Mouse (Mus musculus) liver, adult 2 months (tissue): ENCODE results near the gene Kctd2. TPM values are rescaled to one million over a fixed set of nuclear protein-coding genes. Genes with fewer than 3 reads are reported as not detected.
A peak's percentile ranks its signal among the peaks of the same experiment; 100 is the strongest.
"Not testable (repeated sequence)": the region's sequence is repeated elsewhere in the genome, so short reads cannot be mapped to it uniquely, and the experiment has no call there.

Experiments
- DNase-seq: peaks from one replicate; pipeline ENCODE4 v3.0.0-alpha.2; 2011; ENCODE audit warnings: low read depth, low spot score; ENCODE audit errors: extremely low read depth
- H3K27ac ChIP-seq: fragments of 200-500 bp; replicated peaks from 2 replicates; pipeline ENCODE4 v1.5.1; 2012; ENCODE audit warnings: low read depth, mild to moderate bottlenecking, control low read depth, inconsistent platforms, low read length; ENCODE audit not compliant: insufficient read depth
- H3K27me3 ChIP-seq: fragments of 200-500 bp; 2 replicates; pipeline ENCODE4 v1.6.1; 2012; ENCODE audit warnings: mild to moderate bottlenecking, moderate library complexity, low read length, inconsistent platforms; ENCODE audit not compliant: control insufficient read depth, insufficient read depth
- H3K36me3 ChIP-seq: fragments of 200-500 bp; 2 replicates; pipeline ENCODE4 v1.6.1; 2012; ENCODE audit warnings: low read length, inconsistent platforms; ENCODE audit not compliant: control insufficient read depth, insufficient read depth
- H3K4me1 ChIP-seq: fragments of 200-500 bp; 2 replicates; pipeline ENCODE4 v1.6.1; 2011; ENCODE audit warnings: low read length; ENCODE audit not compliant: control insufficient read depth, insufficient read depth
- H3K4me3 ChIP-seq: fragments of 200-500 bp; 2 replicates; pipeline ENCODE4 v1.5.1; 2011; ENCODE audit warnings: low read depth, mild to moderate bottlenecking, control low read depth, low read length, moderate library complexity; ENCODE audit not compliant: insufficient read depth
- H3K79me2 ChIP-seq: fragments of 200-500 bp; 2 replicates; pipeline ENCODE4 v1.6.1; 2012; ENCODE audit warnings: inconsistent platforms, mild to moderate bottlenecking, low read length, moderate library complexity; ENCODE audit not compliant: control insufficient read depth, insufficient read depth
- H3K9ac ChIP-seq: fragments of 200-500 bp; 2 replicates; pipeline ENCODE4 v1.6.1; 2012; ENCODE audit warnings: low read depth, mild to moderate bottlenecking, control low read depth, inconsistent platforms, low read length
- CTCF ChIP-seq: fragments of 200-500 bp; IDR thresholded peaks from 2 replicates; pipeline ENCODE4 v1.5.1; 2011; ENCODE audit warnings: low read depth, low read length, control low read depth
- POLR2A ChIP-seq: fragments of 200-500 bp; IDR thresholded peaks from 2 replicates; pipeline ENCODE4 v1.6.1; 2011; ENCODE audit warnings: low read length, control low read depth; ENCODE audit not compliant: insufficient read depth; ENCODE audit errors: extremely low read depth
- WGBS: fragments of 180-500 bp; shearing (Covaris S2); methylation state at CpG from one replicate; pipeline ENCODE4 v1.1.7; 2018; 5-methylcytosine and 5-hydroxymethylcytosine counted together
- polyA plus RNA-seq: library from polyadenylated mRNA; depleted of rRNA; stranded (reverse); fragments of >200 nt; gene quantifications from 2 replicates; pipeline ENCODE4 v1.2.3, GENCODE M21; 2012
- total RNA-seq: library from RNA; depleted of rRNA; stranded (reverse); fragments of >200 nt; gene quantifications from 2 replicates; pipeline ENCODE4 v1.2.3, GENCODE M21; 2014

Gene Kctd2
- total and polyA plus RNA-seq, 2 experiments: 10.0 to 21.1 TPM

DNA sequence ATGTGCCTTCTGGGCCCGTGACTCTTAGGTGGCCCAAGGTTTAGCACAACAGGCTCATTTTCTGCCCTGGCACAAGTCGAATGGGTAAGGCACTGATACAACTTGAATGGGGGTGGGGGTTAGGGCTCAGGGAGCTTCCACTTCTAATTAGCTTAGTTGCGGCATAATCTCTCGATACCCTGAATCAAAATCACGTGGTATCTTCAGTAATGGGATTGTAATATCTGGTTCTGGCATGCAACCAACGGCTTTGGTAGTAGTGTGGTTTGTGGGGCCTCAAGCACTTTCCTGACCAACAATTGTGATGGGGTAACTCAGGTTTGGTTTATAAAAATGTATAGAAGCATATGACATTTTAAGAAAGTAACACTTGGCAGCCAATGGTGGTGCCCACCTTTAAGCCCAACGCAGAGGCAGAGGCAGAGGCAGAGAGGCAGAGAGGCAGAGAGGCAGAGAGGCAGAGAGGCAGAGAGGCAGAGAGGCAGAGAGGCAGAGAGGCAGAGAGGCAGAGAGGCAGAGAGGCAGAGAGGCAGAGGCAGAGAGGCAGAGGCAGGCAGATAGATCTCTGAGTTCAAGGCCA lies 32.4 kb downstream of the Kctd2 start:
- peaks cover 22% of the 10 kb centered on the region for H3K4me1 ChIP-seq
- TF ChIP-seq CTCF: no peak
- no peak for TF ChIP-seq POLR2A
- no peaks in the 10 kb centered on the region for H3K79me2 ChIP-seq
- DNase-seq: no peak
- H3K9ac ChIP-seq: no peak overlapping the region
- 89% methylated on average over 7 of the region's 7 CpGs for WGBS
- H3K27me3 ChIP-seq: no peaks in the 10 kb centered on the region
- no peak overlapping the region for H3K27ac ChIP-seq
- H3K4me3 ChIP-seq: no peak overlapping the region
- H3K36me3 ChIP-seq: no peaks in the 10 kb centered on the region

DNA sequence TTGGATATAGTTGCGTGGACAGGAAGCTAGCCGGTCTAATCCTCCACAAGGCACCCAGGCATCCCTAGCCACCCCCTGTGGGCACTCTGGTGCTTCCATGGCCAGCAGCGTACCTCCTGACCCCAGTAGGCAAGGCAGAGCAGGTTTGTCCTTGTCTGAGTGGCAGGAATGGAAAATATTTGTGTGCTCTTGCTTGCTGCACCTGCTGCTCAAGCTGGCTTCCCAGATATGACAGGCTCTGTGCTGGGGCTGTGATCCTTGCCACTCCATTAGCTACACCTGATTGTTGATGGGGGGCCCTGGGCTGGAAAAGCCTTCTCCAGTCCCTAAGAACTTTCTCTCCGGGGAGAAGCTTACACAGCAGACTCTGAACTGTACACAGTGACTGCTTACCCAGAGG lies 33.4 kb downstream of the Kctd2 start:
- no peak overlapping the region for H3K4me3 ChIP-seq
- TF ChIP-seq POLR2A: no peak
- no peak for TF ChIP-seq CTCF
- H3K79me2 ChIP-seq: no peaks in the 10 kb centered on the region
- DNase-seq: no peak
- 69% methylated on average over 4 of the region's 4 CpGs for WGBS
- no peak overlapping the region for H3K9ac ChIP-seq
- H3K27ac ChIP-seq: no peak overlapping the region
- no peaks in the 10 kb centered on the region for H3K27me3 ChIP-seq
- no peaks in the 10 kb centered on the region for H3K36me3 ChIP-seq
- peaks cover 25% of the 10 kb centered on the region for H3K4me1 ChIP-seq

DNA sequence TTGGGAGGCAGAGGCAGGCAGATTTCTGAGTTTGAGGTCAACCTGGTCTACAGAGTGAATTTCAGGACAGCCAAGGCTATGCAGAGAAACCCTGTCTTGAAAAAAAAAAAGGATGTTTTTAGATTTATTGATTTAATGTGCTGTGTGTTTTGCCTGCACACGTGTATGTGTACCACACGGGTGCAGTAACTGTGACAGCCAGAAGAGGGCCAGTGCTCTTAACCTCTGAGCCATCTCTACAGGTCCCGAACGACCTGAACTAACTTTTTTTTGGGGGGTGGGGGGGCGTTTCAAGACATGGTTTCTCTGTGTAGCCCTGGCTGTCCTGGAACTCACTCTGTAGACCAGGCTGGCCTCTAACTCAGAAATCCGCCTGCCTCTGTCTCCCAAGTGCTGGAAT lies 34.9 kb downstream of the Kctd2 start:
- H3K4me1 ChIP-seq: peaks cover 18% of the 10 kb centered on the region
- H3K27me3 ChIP-seq, DNase-seq, H3K27ac ChIP-seq, H3K36me3 ChIP-seq, H3K9ac ChIP-seq, H3K4me3 ChIP-seq, H3K79me2 ChIP-seq: not testable (repeated sequence)
- WGBS: 93% methylated on average over 6 of the region's 6 CpGs

DNA sequence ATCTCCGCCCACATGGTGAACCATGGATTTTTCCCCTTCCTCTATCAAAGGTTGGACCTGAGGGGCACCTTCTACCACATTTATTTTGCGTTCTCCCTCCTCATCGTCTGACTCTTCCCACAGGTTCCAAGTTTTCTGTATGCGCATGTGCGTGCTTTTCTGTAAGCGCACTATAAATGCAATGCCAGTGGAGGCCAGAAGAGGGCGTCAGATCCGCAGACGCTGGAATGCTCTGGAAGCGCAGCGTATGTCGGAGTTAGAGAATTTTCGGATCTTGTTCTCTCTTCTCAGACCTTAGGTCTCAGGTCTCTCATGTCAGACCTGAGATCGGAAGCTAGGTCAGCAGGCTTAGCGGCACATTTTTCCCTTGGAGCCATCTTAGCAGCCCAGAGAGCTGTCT lies 35.7 kb downstream of the Kctd2 start:
- no peak overlapping the region for H3K4me3 ChIP-seq
- H3K4me1 ChIP-seq: peaks cover 12% of the 10 kb centered on the region
- DNase-seq: no peak
- TF ChIP-seq POLR2A (no peak), CTCF (0 out of 2 replicates have a peak, but pooled peaks have one; percentile 11)
- WGBS: 94% methylated on average over 15 of the region's 15 CpGs
- H3K9ac ChIP-seq: no peak overlapping the region
- no peaks in the 10 kb centered on the region for H3K36me3 ChIP-seq
- no peaks in the 10 kb centered on the region for H3K79me2 ChIP-seq
- H3K27ac ChIP-seq: no peak overlapping the region
- no peaks in the 10 kb centered on the region for H3K27me3 ChIP-seq

DNA sequence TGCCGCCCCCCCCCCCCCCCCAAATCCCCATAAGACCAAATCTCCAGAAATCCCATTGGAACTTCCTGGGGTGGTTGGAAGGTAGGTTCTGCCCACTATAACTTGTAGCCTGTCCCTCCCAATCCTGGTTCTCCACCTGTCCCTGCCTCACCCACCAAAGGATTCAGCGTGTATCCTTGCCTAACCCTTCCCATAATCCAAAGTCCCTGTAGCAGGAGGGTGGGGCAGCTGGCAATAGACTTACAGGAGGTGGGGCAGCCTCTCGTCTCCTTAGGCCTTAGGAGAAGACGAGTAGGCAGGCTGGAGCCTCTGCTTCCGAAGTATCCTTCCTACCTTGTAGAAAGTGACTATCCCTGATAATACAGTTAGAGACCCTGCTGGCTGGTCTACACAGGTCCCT lies 36.3 kb downstream of the Kctd2 start:
- no peak overlapping the region for H3K27ac ChIP-seq
- WGBS: 96% methylated on average over 5 of the region's 5 CpGs

DNA sequence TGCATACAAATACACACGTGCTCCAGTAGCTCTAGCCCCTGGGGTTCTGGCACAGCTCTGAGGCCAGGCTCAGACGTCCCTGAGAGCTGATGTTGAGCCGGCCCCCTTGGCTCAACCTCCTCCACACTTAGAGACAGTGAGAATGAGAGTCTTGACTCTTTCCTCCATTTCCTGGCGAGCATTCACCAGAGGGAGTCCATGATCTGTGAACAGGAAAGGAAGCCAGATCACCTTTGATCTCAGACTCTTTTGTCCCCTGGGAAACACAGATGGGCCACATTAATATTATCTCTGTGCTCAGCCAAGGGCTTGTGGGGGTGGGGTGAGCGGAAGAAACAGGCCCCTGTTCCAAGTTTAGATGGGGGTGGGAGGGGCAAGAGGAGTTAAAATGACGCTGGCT lies 37.5 kb downstream of the Kctd2 start:
- H3K27me3 ChIP-seq: no peaks in the 10 kb centered on the region
- 30% methylated on average over 6 of the region's 6 CpGs for WGBS
- no peak overlapping the region for H3K4me3 ChIP-seq
- 0 out of 2 replicates have a peak overlapping the region, but pooled peaks have one; percentile 19 for H3K27ac ChIP-seq
- peak; percentile 78 for DNase-seq
- no peak overlapping the region for H3K9ac ChIP-seq
- H3K36me3 ChIP-seq: no peaks in the 10 kb centered on the region
- H3K4me1 ChIP-seq: peaks cover 19% of the 10 kb centered on the region
- no peaks in the 10 kb centered on the region for H3K79me2 ChIP-seq
- no peak for TF ChIP-seq CTCF
- no peak for TF ChIP-seq POLR2A

More for the DNA sequence above, 36.3 kb downstream of the Kctd2 start:
- Histone ChIP-seq H3K36me3 (no peaks in the 10 kb centered on the region), H3K4me3 (no peak overlapping the region), H3K79me2 (no peaks in the 10 kb centered on the region), H3K4me1 (peaks cover 12% of the 10 kb centered on the region), H3K9ac (no peak overlapping the region), H3K27me3 (no peaks in the 10 kb centered on the region)
- TF ChIP-seq POLR2A (no peak), CTCF (no peak)
- no peak for DNase-seq
